Mouse (Mus musculus) mouse trophoblast stem cell (cell line): Measurements from ENCODE around the gene Elac2.

Experiments
- in situ Hi-C, 2 experiments: fragments of 300-500 bp; cut with MseI, MboI; formaldehyde crosslinking; loops; 2 replicates in 1 of 2; 3 replicates in 1 of 2; pipeline ENCODE4 v1.15.1; 2025

The Elac2 gene

GRCm38 (mm10) chr11:64978720-64979488 is at the start of gene Elac2:
Elac2 (plus strand) TSS chr11:64979038.
- in situ Hi-C loops, result no loop called here

- in situ Hi-C loops, result no loop called here
These were observed 49.7 kb upstream of the Elac2 start for GRCm38 (mm10) chr11:64929130-64929529.

GRCm38 (mm10) chr11:64931060-64931770 is 47.6 kb upstream of the Elac2 start:
- in situ Hi-C loops, result no loop called here

- in situ Hi-C loops, result no loop called here
These were observed 41.6 kb upstream of the Elac2 start for GRCm38 (mm10) chr11:64937226-64937625.

GRCm38 (mm10) chr11:64941193-64941592 is 37.6 kb upstream of the Elac2 start:
- in situ Hi-C loops, result no loop called here

- in situ Hi-C loops, result no loop called here
These were observed 29.1 kb upstream of the Elac2 start for GRCm38 (mm10) chr11:64949782-64950181.

- in situ Hi-C loops, result no loop called here
These were observed 21.7 kb upstream of the Elac2 start for GRCm38 (mm10) chr11:64956962-64957729.

GRCm38 (mm10) chr11:64962629-64963028 is 16.2 kb upstream of the Elac2 start:
- in situ Hi-C loops, result no loop called here

- in situ Hi-C loops, result no loop called here
These were observed 10.3 kb upstream of the Elac2 start for GRCm38 (mm10) chr11:64968507-64968906.

- in situ Hi-C loops, result no loop called here
These were observed 9.9 kb upstream of the Elac2 start for GRCm38 (mm10) chr11:64968939-64969342.

- in situ Hi-C loops, result no loop called here
These were observed 7.3 kb upstream of the Elac2 start for GRCm38 (mm10) chr11:64971471-64971988.

- in situ Hi-C loops, result no loop called here
These were observed 6.4 kb upstream of the Elac2 start for GRCm38 (mm10) chr11:64972418-64972817.

- in situ Hi-C loops, result no loop called here
These were observed 629 bp downstream of the Elac2 start for GRCm38 (mm10) chr11:64979489-64979845.

GRCm38 (mm10) chr11:64988556-64988955 is 9.7 kb downstream of the Elac2 start:
- in situ Hi-C loops, result no loop called here

- in situ Hi-C loops, result no loop called here
These were observed 19.6 kb downstream of the Elac2 start for GRCm38 (mm10) chr11:64998439-64998838.

GRCm38 (mm10) chr11:64999685-65000084 is 20.8 kb downstream of the Elac2 start:
- in situ Hi-C loops, result no loop called here

- in situ Hi-C loops, result no loop called here
These were observed 22.9 kb downstream of the Elac2 start for GRCm38 (mm10) chr11:65001729-65002128.

GRCm38 (mm10) chr11:65003611-65004010 is 24.8 kb downstream of the Elac2 start:
- in situ Hi-C loops, result no loop called here

- in situ Hi-C loops, result no loop called here
These were observed 26.0 kb downstream of the Elac2 start for GRCm38 (mm10) chr11:65004836-65005235.

GRCm38 (mm10) chr11:65006047-65006446 is 27.2 kb downstream of the Elac2 start:
- in situ Hi-C loops, result no loop called here

GRCm38 (mm10) chr11:65013906-65014305 is 35.1 kb downstream of the Elac2 start:
- in situ Hi-C loops, result no loop called here

- in situ Hi-C loops, result no loop called here
These were observed 37.9 kb downstream of the Elac2 start for GRCm38 (mm10) chr11:65016754-65017153.
